Mouse (Mus musculus) liver, embryonic 14.5 days (tissue): Measurements from ENCODE around the gene Cdc7.

Experiments used
- CTCF ChIP-seq: IDR thresholded peaks from 2 replicates; pipeline ENCODE4 v1.5.1; 2016; ENCODE audit warnings: antibody characterized with exemption, low read depth, control low read depth
- EP300 ChIP-seq: IDR thresholded peaks from 2 replicates; pipeline ENCODE4 v1.6.1; 2016; ENCODE audit warnings: antibody characterized with exemption, low read depth

DNA sequence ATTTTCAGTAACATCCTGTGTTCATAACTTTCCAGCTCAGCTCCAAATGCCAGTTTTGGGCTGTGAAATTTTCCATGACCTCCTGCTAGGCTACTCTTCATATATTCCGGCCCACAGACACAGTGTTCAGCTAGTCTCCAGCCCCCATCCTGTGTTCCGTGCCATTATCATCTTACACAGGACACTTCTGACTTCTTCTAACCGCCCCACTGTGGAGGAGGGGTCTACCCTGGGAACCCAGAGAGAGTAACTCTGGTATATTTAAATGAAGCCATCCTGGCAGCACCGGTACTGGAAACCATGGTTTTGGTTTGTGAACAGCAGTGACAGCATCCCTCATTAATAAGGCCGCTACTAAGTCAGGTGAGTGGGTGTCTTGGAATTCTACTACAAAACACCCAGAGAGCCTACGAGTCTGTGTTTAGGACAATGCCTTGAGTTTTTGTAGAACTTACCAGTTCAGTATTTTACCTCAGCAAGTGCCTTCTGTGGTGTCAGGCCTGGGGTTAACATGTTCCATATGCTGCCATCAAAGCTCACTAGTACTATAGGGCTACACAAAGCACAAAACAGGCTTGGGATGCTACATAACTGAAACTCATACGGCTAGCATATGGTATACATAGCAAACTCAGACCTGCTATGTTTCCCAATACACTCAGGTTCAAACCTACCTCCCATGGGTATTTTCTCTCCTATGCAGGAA, 32.6 kb downstream of the Cdc7 start:
- TF ChIP-seq CTCF (no peak), EP300 (no peak)
